Mouse (Mus musculus) heart, embryonic 16.5 days (tissue): ENCODE measurements around the gene Slc52a3. TPM values are rescaled to one million over a fixed set of nuclear protein-coding genes. Genes with fewer than 3 reads are reported as not detected.

Source experiments
- ATAC-seq: fragments of 200-750 bp; cut with Nextera tagmentation; replicated peaks from 2 replicates; pipeline ENCODE4 v1.8.0; 2017; ENCODE audit warnings: moderate number of reproducible peaks; ENCODE audit not compliant: insufficient read depth, low FRiP score; ENCODE audit errors: extremely low read depth
- H3K27ac ChIP-seq: fragments of 300-500 bp; sonication (generic); 2 replicates; pipeline ENCODE4 v1.5.1; 2014; ENCODE audit warnings: mild to moderate bottlenecking, low read length, control low read depth, moderate library complexity
- H3K27me3 ChIP-seq: fragments of 300-500 bp; sonication (generic); 2 replicates; pipeline ENCODE4 v1.6.1; 2014; ENCODE audit warnings: low read length, mixed read lengths; ENCODE audit not compliant: control insufficient read depth, insufficient read depth
- H3K36me3 ChIP-seq: fragments of 300-500 bp; sonication (generic); 2 replicates; pipeline ENCODE4 v1.6.1; 2014; ENCODE audit not compliant: control insufficient read depth, insufficient read depth
- H3K4me1 ChIP-seq: fragments of 300-500 bp; sonication (generic); 2 replicates; pipeline ENCODE4 v1.6.1; 2014; ENCODE audit warnings: low read length, mixed read lengths; ENCODE audit not compliant: control insufficient read depth, insufficient read depth
- H3K4me2 ChIP-seq: fragments of 300-500 bp; sonication (generic); 2 replicates; pipeline ENCODE4 v1.6.1; 2014; ENCODE audit warnings: low read depth, mild to moderate bottlenecking, control low read depth, low read length
- H3K4me3 ChIP-seq: fragments of 300-500 bp; sonication (generic); 2 replicates; pipeline ENCODE4 v1.5.1; 2014; ENCODE audit warnings: mild to moderate bottlenecking, control low read depth, low read length
- H3K9ac ChIP-seq: fragments of 300-500 bp; sonication (generic); 2 replicates; pipeline ENCODE4 v1.6.1; 2014; ENCODE audit warnings: low read length, control low read depth
- H3K9me3 ChIP-seq: fragments of 300-500 bp; sonication (generic); replicated peaks from 2 replicates; pipeline ENCODE4 v1.6.1; 2016; ENCODE audit warnings: low read length; ENCODE audit not compliant: control insufficient read depth
- WGBS: fragments of 180-500 bp; shearing (Covaris S2); extraction: QIAGEN DNeasy Blood & Tissue Kit; methylation state at CpG from one replicate; pipeline ENCODE4 v1.1.7; 2014; 5-methylcytosine and 5-hydroxymethylcytosine counted together
- polyA plus RNA-seq: library from polyadenylated mRNA; unstranded; fragments of >200 nt; fragmentation: Nextera tagmentation; extraction: Ambion mirVana; gene quantifications from 2 replicates; pipeline ENCODE4 v1.2.1, GENCODE M21; 2015

Slc52a3 gene
- polyA plus RNA-seq, 1 experiment from 2014 or later: 1.1 TPM

GRCm38 (mm10) chr2:151980355-151980693 lies 16.0 kb upstream of the Slc52a3 start:
- no peak overlapping the region for H3K27ac ChIP-seq
- peaks cover 17% of the 10 kb centered on the region for H3K4me1 ChIP-seq
- no peaks in the 10 kb centered on the region for H3K27me3 ChIP-seq
- no peaks in the 10 kb centered on the region for H3K36me3 ChIP-seq
- 46% methylated on average over 3 of the region's 3 CpGs for WGBS
- H3K4me2 ChIP-seq: peak overlapping the region; percentile 90
- H3K9ac ChIP-seq: peak overlapping the region; percentile 86; the same call in 1 of the 2 replicates
- peak overlapping the region; percentile 84 for H3K4me3 ChIP-seq
- no peaks in the 10 kb centered on the region for H3K9me3 ChIP-seq
- ATAC-seq: no peak

DNA sequence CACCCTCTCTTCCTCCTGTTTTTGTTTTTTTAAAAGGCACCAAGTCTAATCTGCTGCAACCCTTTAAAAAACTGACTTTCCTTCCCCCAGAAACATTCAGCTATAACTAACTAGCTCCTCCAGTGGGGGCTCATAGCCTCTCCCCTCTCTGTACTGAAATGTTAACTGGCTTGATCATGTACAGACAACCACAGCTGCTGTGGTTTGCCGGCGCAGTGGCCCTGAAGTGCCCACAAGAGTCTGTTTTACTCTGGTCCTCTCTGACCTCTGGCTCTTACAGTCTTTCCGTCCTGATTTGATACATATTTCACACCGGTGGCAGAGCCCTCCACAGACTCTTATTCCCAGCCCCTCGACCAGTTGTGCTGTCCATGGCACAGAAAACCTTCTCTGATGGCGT lies 15.0 kb upstream of the Slc52a3 start:
- 67% methylated on average over 6 of the region's 6 CpGs for WGBS

GRCm38 (mm10) chr2:151982476-151982875 lies 13.8 kb upstream of the Slc52a3 start:
- H3K9ac ChIP-seq: no peak overlapping the region
- H3K9me3 ChIP-seq: no peaks in the 10 kb centered on the region
- H3K27ac ChIP-seq: no peak overlapping the region
- ATAC-seq: no peak
- no peak overlapping the region for H3K4me2 ChIP-seq
- H3K36me3 ChIP-seq: no peaks in the 10 kb centered on the region
- H3K4me1 ChIP-seq: peaks cover 17% of the 10 kb centered on the region
- H3K27me3 ChIP-seq: no peaks in the 10 kb centered on the region
- H3K4me3 ChIP-seq: no peak overlapping the region

More for the DNA sequence above, 15.0 kb upstream of the Slc52a3 start:
- Histone ChIP-seq H3K4me2 (no peak overlapping the region), H3K27me3 (no peaks in the 10 kb centered on the region), H3K9me3 (no peaks in the 10 kb centered on the region), H3K9ac (no peak overlapping the region), H3K4me1 (peaks cover 17% of the 10 kb centered on the region), H3K36me3 (no peaks in the 10 kb centered on the region), H3K27ac (no peak overlapping the region), H3K4me3 (no peak overlapping the region)
- ATAC-seq: no peak

DNA sequence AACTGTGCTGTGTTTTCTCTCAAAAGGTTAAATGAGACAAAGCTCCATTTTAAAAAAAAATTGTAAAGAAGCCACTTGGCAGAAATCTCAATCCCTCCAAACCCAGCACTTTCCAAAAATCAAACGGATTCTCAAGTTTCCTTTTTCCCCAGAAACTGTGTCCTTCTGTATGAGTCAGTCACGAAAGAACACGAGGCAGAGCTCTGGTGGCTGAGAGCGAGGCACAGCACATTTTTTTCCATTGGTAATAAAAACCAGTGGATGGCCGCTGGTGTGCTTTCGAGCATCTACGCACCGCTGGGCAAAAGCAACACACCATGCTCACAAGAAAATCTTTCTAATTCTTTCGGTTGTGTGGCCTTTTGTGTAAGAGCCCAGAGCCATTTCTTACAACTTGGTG lies 12.3 kb upstream of the Slc52a3 start:
- peaks cover 9% of the 10 kb centered on the region for H3K4me1 ChIP-seq
- peaks cover 2% of the 10 kb centered on the region; the same call in 1 of the 2 replicates for H3K27me3 ChIP-seq
- H3K9me3 ChIP-seq: no peaks in the 10 kb centered on the region
- no peak overlapping the region for H3K4me3 ChIP-seq
- H3K4me2 ChIP-seq: no peak overlapping the region
- WGBS: 69% methylated on average over 9 of the region's 9 CpGs
- H3K36me3 ChIP-seq: no peaks in the 10 kb centered on the region
- no peak overlapping the region for H3K27ac ChIP-seq
- no peak for ATAC-seq
- no peak overlapping the region for H3K9ac ChIP-seq

DNA sequence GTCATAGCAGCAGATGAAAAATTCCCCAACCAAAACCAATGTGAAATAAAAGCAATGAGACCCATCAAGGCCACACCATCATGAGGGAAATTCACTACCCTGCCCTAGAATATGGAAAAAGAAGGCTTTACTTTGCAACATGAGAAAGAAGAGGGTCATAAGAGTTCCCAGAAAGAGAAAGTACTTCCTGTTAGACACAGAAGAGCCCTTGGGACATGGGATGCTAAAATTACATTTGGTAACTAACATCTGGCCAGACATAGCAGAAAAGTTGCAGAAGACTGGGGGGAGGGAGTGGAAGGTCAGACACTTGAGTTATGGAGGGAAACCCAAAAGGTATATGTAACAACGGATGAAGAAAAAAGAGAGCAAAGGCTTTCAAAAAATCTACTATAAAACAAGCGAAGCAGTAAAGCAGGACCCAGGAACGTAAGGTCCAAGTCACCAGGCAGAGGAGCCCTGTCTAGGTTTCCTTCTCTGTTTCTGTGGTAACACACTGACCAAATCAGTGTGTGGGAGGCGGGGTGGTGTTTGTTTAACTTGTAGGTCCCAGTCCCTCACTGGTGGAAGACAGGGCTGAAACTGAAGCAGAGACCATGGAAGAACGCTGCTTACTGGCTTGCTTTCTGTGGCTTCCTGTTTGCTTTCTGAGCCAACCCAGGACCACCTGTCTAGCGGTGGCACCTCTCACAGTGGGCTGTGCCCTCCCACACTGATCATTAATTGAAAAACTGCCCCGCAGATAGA lies 10.7 kb upstream of the Slc52a3 start:
- H3K27me3 ChIP-seq: peaks cover 2% of the 10 kb centered on the region; the same call in 1 of the 2 replicates
- no peak overlapping the region for H3K4me2 ChIP-seq
- no peaks in the 10 kb centered on the region for H3K36me3 ChIP-seq
- H3K9me3 ChIP-seq: no peaks in the 10 kb centered on the region
- no peak for ATAC-seq
- no peak overlapping the region for H3K9ac ChIP-seq
- no peak overlapping the region for H3K27ac ChIP-seq
- WGBS: 60% methylated on average over 7 of the region's 7 CpGs
- H3K4me1 ChIP-seq: peaks cover under 1% of the 10 kb centered on the region; the same call in 1 of the 2 replicates
- H3K4me3 ChIP-seq: no peak overlapping the region

DNA sequence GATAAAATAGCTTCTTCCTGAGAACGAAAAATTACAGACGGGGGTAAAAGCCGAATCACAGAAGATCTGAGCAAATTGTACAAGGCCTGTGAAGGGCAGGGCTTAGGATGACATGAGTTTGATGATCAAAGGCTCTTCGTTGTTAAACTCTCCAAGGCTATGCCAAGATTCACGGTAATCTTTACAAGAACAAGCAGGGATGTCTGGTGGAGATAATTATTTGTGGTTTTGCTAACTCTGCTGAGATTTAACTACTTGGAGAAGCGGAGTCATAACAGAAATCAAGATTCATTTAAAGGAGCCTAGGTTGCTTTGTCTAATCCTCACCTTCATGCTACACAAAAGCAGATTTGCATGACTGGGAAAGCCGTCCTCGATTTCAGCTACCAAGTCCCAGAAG lies 9.4 kb upstream of the Slc52a3 start:
- WGBS: 71% methylated on average over 8 of the region's 8 CpGs
- H3K36me3 ChIP-seq: no peaks in the 10 kb centered on the region
- H3K27me3 ChIP-seq: peaks cover 7% of the 10 kb centered on the region; the same call in 1 of the 2 replicates
- no peaks in the 10 kb centered on the region for H3K9me3 ChIP-seq
- no peak overlapping the region for H3K9ac ChIP-seq
- no peak overlapping the region for H3K4me3 ChIP-seq
- no peak overlapping the region for H3K27ac ChIP-seq
- H3K4me2 ChIP-seq: no peak overlapping the region
- ATAC-seq: no peak
- no peaks in the 10 kb centered on the region for H3K4me1 ChIP-seq

DNA sequence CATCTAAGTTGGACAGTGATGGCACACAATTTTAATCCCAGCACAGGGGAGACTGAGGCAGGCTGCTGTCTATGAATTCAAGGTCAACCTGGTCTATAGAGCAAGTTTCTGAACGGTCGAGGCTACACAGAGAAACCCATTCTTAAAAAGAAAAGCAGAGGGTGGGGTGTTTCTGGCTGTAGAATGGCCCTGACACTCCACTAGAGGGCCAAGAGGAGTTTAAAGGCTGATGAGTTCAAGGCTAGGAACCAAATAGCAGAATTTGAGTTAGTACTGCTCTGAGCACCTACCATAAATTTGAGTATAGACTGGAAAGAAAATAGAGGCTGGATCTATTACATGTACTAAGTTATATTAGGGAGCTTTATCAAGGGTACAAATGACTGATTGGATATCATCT lies 7.3 kb upstream of the Slc52a3 start:
- Histone ChIP-seq H3K4me1 (no peaks in the 10 kb centered on the region), H3K36me3 (no peaks in the 10 kb centered on the region), H3K27ac (no peak overlapping the region), H3K4me2 (no peak overlapping the region), H3K9me3 (no peaks in the 10 kb centered on the region), H3K27me3 (peaks cover 15% of the 10 kb centered on the region), H3K9ac (no peak overlapping the region), H3K4me3 (no peak overlapping the region)
- no peak for ATAC-seq
- WGBS: 65% methylated on average over 2 of the region's 2 CpGs

DNA sequence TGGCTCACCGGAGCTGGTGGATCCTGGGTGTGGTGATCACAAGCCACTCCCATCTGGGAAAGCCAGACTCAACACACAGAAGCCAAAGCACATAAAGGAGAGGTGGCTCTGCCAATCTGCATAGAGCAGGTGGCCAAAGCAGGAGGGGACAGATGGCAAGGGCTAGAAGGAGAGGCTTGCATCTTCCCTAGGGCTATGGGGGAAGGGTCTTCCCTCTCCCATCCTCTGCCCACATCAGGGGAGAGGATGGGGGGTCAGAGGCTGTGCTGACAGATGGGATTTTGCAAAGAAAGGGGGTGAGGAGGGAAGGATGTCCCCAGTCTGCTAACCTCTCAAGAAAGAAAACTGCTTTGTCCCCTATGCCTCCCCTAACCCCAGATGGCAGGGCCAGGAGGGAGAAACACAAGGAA lies 5.3 kb upstream of the Slc52a3 start:
- no peaks in the 10 kb centered on the region for H3K9me3 ChIP-seq
- H3K4me2 ChIP-seq: no peak overlapping the region
- H3K27me3 ChIP-seq: peaks cover 24% of the 10 kb centered on the region
- H3K4me1 ChIP-seq: 0 out of 2 replicates have a peak, but pooled peaks cover 2% of the 10 kb centered on the region
- H3K27ac ChIP-seq: no peak overlapping the region
- WGBS: 38% methylated on average over 1 of the region's 1 CpGs
- no peak overlapping the region for H3K4me3 ChIP-seq
- no peak for ATAC-seq
- H3K36me3 ChIP-seq: no peaks in the 10 kb centered on the region
- H3K9ac ChIP-seq: no peak overlapping the region

GRCm38 (mm10) chr2:151991446-151991845 lies 4.9 kb upstream of the Slc52a3 start:
- ATAC-seq: no peak
- H3K36me3 ChIP-seq: no peaks in the 10 kb centered on the region
- peaks cover 29% of the 10 kb centered on the region for H3K27me3 ChIP-seq
- H3K9me3 ChIP-seq: no peaks in the 10 kb centered on the region
- H3K4me1 ChIP-seq: 0 out of 2 replicates have a peak, but pooled peaks cover 2% of the 10 kb centered on the region
- no peak overlapping the region for H3K9ac ChIP-seq
- no peak overlapping the region for H3K4me3 ChIP-seq
- WGBS: 43% methylated on average over 5 of the region's 5 CpGs
- no peak overlapping the region for H3K27ac ChIP-seq
- H3K4me2 ChIP-seq: no peak overlapping the region
